8 mouse cellular contexts compared by ENCODE assay signal in the genomic region with DNA sequence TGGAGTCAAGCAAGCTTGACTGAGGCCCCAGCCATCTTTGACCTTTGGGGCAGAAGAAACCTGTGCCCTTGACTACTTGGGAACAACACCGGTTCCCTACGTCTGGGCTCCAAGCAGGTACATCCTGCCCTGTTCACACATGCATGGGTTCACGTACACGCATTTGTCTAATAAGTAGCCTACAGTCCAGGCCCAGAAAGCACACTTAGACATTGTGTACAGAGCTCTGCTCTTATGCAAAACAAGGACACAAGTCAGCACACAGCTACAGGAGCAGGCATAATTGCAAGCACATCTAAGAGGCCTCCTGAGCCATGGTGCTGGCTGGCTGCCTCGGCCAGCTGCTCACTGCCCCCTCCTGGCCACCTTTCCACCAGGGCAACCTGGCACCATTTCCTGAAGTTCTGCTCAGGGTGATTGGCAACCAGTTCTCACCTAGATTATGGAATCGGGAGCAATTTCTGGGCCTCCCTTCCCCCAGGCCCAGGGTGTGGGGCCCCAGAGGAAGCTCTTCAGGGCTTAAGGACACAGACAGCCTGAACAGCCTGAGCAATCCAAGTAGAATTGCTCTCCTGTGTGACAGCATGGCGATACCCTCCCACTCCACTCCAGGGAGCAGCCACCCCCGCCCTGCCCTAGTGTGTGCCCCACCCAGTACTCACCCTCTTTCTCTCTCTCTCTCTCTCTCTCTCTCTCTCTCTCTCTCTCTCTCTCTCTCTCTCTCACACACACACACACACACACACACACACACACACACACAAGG. TPM values are rescaled to one million over a fixed set of nuclear protein-coding genes. Genes with fewer than 3 reads are reported as not detected.
DNase-seq lines count a peak whose midpoint lies in the region; ATAC-seq and TF ChIP-seq lines count a peak whose summit lies in the region.

No protein-coding gene starts in this region.

- no peaks in the 10 kb centered on the region for H3K9me3 ChIP-seq in hindbrain, embryonic 14.5 days (ENCODE audit: control insufficient read depth, low read length)
- no peaks in the 10 kb centered on the region for H3K9me3 ChIP-seq in limb, embryonic 14.5 days (ENCODE audit: control insufficient read depth, low read length)

- no peak overlapping the region for H3K4me2 ChIP-seq in hindbrain, embryonic 14.5 days (replicated peaks)
- no peak overlapping the region for H3K4me2 ChIP-seq in limb, embryonic 14.5 days (replicated peaks; ENCODE audit: low read depth, low read length, severe bottlenecking)

- WGBS in hindbrain, embryonic 14.5 days, result 68% methylated on average over 8 of the region's 8 CpGs
- WGBS in limb, embryonic 14.5 days, result 50% methylated on average over 8 of the region's 8 CpGs

- H3K9ac ChIP-seq in hindbrain, embryonic 14.5 days, result no peak overlapping the region
- H3K9ac ChIP-seq in limb, embryonic 14.5 days (ENCODE audit: low read depth, low read length, severe bottlenecking), result no peak overlapping the region

- DNase-seq in right cerebral cortex, adult 18-20 months, result peak; percentile 39
- DNase-seq in right cerebral cortex, postnatal 36 days (ENCODE audit: low spot score in 2 of 2), result no peak
- DNase-seq in cerebellum, adult 18-20 months, result peak; percentile 85
- peak; percentile 78 for DNase-seq in gastrocnemius, adult 18-20 months (ENCODE audit: low spot score)
- DNase-seq in hindbrain, embryonic 14.5 days (ENCODE audit: low spot score), result peak; percentile 61
- peak; percentile 63 for DNase-seq in limb, embryonic 14.5 days (ENCODE audit: low spot score)
- peak; percentile 78 for DNase-seq in thymus, postnatal 14 days

- H3K36me3 ChIP-seq in hindbrain, embryonic 14.5 days (replicated peaks; ENCODE audit: control insufficient read depth, insufficient read depth), result peaks cover 5% of the 10 kb centered on the region
- peaks cover 11% of the 10 kb centered on the region for H3K36me3 ChIP-seq in limb, embryonic 14.5 days (ENCODE audit: control insufficient read depth, insufficient read depth, low read length)

- no peak for TF ChIP-seq POLR2A in limb, embryonic 14.5 days (IDR thresholded peaks at IDR 0.05; ENCODE audit: borderline replicate concordance, extremely low read depth, insufficient read depth, insufficient read length)

- H3K4me3 ChIP-seq in hindbrain, embryonic 14.5 days (replicated peaks; ENCODE audit: low read length), result no peak overlapping the region
- H3K4me3 ChIP-seq in limb, embryonic 14.5 days (replicated peaks; ENCODE audit: low read length), result no peak overlapping the region

- H3K27ac ChIP-seq in hindbrain, embryonic 14.5 days, result peak overlapping the region; percentile 69
- peak overlapping the region; percentile 53; the same call in 1 of the 2 replicates for H3K27ac ChIP-seq in limb, embryonic 14.5 days (replicated peaks; ENCODE audit: low read depth, low read length)

- H3K27me3 ChIP-seq in hindbrain, embryonic 14.5 days (ENCODE audit: control insufficient read depth, insufficient read depth, low read length), result no peaks in the 10 kb centered on the region
- H3K27me3 ChIP-seq in limb, embryonic 14.5 days (ENCODE audit: control insufficient read depth, insufficient read depth, low read length), result no peaks in the 10 kb centered on the region

- ATAC-seq in hindbrain, embryonic 14.5 days (ENCODE audit: low FRiP score), result no peak
- no peak for ATAC-seq in limb, embryonic 14.5 days (ENCODE audit: low FRiP score, low read depth)
- ATAC-seq in monocyte, adult 5-6 weeks (replicated peaks; ENCODE audit: insufficient number of reproducible peaks, low FRiP score, low TSS enrichment, poor library complexity, severe bottlenecking), result peak; percentile 51

- H3K4me1 ChIP-seq in hindbrain, embryonic 14.5 days (replicated peaks; ENCODE audit: control insufficient read depth, insufficient read depth, low read length), result peaks cover 63% of the 10 kb centered on the region
- H3K4me1 ChIP-seq in limb, embryonic 14.5 days (ENCODE audit: control insufficient read depth, insufficient read depth, low read length), result peaks cover 59% of the 10 kb centered on the region

RNA-seq across cellular contexts. Expression of gene Cd164l2, which starts 10.7 kb away (rescaled TPM):
- not detected for total RNA-seq in gastrocnemius, adult 18-20 months (2021)
- 2.2 TPM in 2 replicates for polyA plus RNA-seq in hindbrain, embryonic 14.5 days (2014; fragmentation: Nextera tagmentation; extraction: Ambion mirVana)
- 3.2 and 3.4 TPM in 2 replicates for polyA plus RNA-seq in limb, embryonic 14.5 days (2012; rRNA removed)
- 4.9 and 6.3 TPM in 2 replicates for polyA plus RNA-seq in limb, embryonic 14.5 days (2014; fragmentation: Nextera tagmentation; extraction: Ambion mirVana)
- not detected in 3 replicates for total RNA-seq in monocyte, adult 5-6 weeks (2017)

RNA-seq across cellular contexts. Expression of gene Gpr3, which starts 11.1 kb away (rescaled TPM):
- total RNA-seq in gastrocnemius, adult 18-20 months (2021), result not detected
- polyA plus RNA-seq in hindbrain, embryonic 14.5 days (2014; fragmentation: Nextera tagmentation; extraction: Ambion mirVana), result 1.5 and 2.3 TPM in 2 replicates
- polyA plus RNA-seq in limb, embryonic 14.5 days (2012; rRNA removed), result 0.84 and 1.1 TPM in 2 replicates
- 0.22 TPM in 1 of 2 replicates, not detected in the other for polyA plus RNA-seq in limb, embryonic 14.5 days (2014; fragmentation: Nextera tagmentation; extraction: Ambion mirVana)
- not detected in 3 replicates for total RNA-seq in monocyte, adult 5-6 weeks (2017)

RNA-seq across cellular contexts. Expression of gene Map3k6, which starts 39.4 kb away (rescaled TPM):
- 10 to 100 TPM in 1 of 2 experiments, 1 to 10 TPM in 1; 8.8 to 11.4 TPM for total RNA-seq in gastrocnemius, adult 18-20 months (2021)
- polyA plus RNA-seq in hindbrain, embryonic 14.5 days (2014; fragmentation: Nextera tagmentation; extraction: Ambion mirVana), result 1.7 and 3.0 TPM in 2 replicates
- 6.7 and 7.5 TPM in 2 replicates for polyA plus RNA-seq in limb, embryonic 14.5 days (2012; rRNA removed)
- 9.4 and 10.4 TPM in 2 replicates for polyA plus RNA-seq in limb, embryonic 14.5 days (2014; fragmentation: Nextera tagmentation; extraction: Ambion mirVana)
- total RNA-seq in monocyte, adult 5-6 weeks (2017), result 0.87 to 12.3 TPM (median 3.8 TPM) in 3 replicates

Comparison
In these comparisons a context has a peak if more than half of its experiments do, and no peak if none do; other contexts are left out.
1. DNase-seq: peak in right cerebral cortex, adult 18-20 months (single experiment), cerebellum, adult 18-20 months (2 of 2), gastrocnemius, adult 18-20 months (single experiment), hindbrain, embryonic 14.5 days (single experiment), limb, embryonic 14.5 days (single experiment) and thymus, postnatal 14 days (single experiment); none in right cerebral cortex, postnatal 36 days (0 of 2).